Mouse (Mus musculus): ENCODE data around the gene Pagr1b. TPM values are rescaled to one million over a fixed set of nuclear protein-coding genes. Genes with fewer than 3 reads are reported as not detected.
A peak's percentile ranks its signal among the peaks of the same experiment; 100 is the strongest.

Gene Pagr1b
- polyA plus RNA-seq, 1 experiment from 2014 or later, result 0.37 TPM

DNA sequence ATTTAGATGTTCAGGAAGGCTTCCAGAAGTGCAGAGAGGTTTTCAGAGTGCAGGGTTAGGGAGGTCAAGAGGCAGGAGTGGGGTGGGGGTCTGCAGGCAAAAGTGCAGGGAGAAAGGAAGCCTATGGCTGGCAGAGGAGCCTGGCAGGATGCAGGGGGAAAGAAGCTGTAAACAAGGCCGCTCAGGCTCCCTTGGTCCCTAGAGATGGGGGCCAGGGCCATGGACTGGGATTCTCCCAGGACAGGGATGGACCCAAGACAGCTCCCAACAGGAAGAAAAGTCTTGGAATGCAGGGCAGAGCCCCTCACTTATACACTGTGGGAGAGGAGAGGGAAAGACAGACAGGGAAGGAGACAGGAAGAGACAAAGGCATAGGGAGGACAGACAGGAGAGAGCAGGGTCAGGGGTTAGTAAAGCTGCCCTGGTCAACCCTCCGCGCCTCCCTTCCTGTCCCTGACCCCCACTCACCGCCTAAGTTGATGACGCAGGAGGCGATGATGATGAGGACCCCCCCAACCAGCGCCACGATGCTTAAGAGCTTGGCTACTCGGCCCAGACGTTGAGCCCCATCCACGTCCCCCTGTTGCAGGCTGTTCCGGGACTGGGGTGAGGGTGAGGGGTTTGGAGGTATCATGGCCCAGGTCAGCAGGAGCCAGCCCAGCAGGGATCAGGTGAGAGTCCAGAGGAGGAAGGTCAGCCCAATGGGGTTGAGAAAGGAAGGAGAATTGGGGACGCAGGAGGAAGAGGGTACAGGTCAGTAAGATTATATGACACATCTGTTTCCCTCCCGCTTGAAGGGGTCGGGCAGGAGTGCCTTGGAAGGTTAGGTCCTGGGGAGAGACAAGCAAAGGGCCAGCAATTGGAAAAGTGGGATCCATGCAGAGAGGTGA is 2.4 kb upstream of the Pagr1b start:
- H3K9me3 ChIP-seq, result no peaks in the 10 kb centered on the region
- ATAC-seq (ENCODE audit: insufficient number of reproducible peaks, insufficient read depth, low FRiP score, low TSS enrichment), result no peak
- 64% methylated on average over 15 of the region's 15 CpGs for WGBS
- peak overlapping the region; percentile 50 for H3K4me3 ChIP-seq
- peaks cover 42% of the 10 kb centered on the region for H3K36me3 ChIP-seq
- H3K9ac ChIP-seq, result peak overlapping the region; percentile 69; the same call in 1 of the 2 replicates
- H3K27me3 ChIP-seq, result no peaks in the 10 kb centered on the region
- H3K4me1 ChIP-seq, result peaks cover 84% of the 10 kb centered on the region
- H3K4me2 ChIP-seq (replicated peaks), result peak overlapping the region; percentile 97
- peak overlapping the region; percentile 90; the same call in 1 of the 2 replicates for H3K27ac ChIP-seq

- Histone ChIP-seq H3K4me3 (no peak overlapping the region), H3K9ac (peak overlapping the region; percentile 69; the same call in 1 of the 2 replicates), H3K9me3 (no peaks in the 10 kb centered on the region), H3K4me2 (replicated peaks) (peak overlapping the region; percentile 97), H3K27ac (peak overlapping the region; percentile 93), H3K4me1 (peaks cover 77% of the 10 kb centered on the region), H3K36me3 (peaks cover 41% of the 10 kb centered on the region), H3K27me3 (no peaks in the 10 kb centered on the region)
- WGBS, result 63% methylated on average over 6 of the region's 6 CpGs
- ATAC-seq (ENCODE audit: insufficient number of reproducible peaks, insufficient read depth, low FRiP score, low TSS enrichment), result no peak
These were observed 1.7 kb upstream of the Pagr1b start for GRCm38 (mm10) chr7:127017950-127018345.

GRCm38 (mm10) chr7:127016971-127017949 is 976 bp upstream of the Pagr1b start, which contains the start of gene Pagr1a:
Gene Pagr1a, minus strand, starts transcription at chr7:127017352.
- H3K9me3 ChIP-seq, result no peaks in the 10 kb centered on the region
- ATAC-seq (ENCODE audit: insufficient number of reproducible peaks, insufficient read depth, low FRiP score, low TSS enrichment), result peak; percentile 79

GRCm38 (mm10) chr7:127016486-127016938 is 228 bp upstream of the Pagr1b start:
- Histone ChIP-seq H3K9me3 (no peaks in the 10 kb centered on the region), H3K4me3 (peak overlapping the region; percentile 55), H3K9ac (peak overlapping the region; percentile 82), H3K4me2 (replicated peaks) (peak overlapping the region; percentile 97), H3K36me3 (peaks cover 36% of the 10 kb centered on the region), H3K27me3 (no peaks in the 10 kb centered on the region), H3K27ac (peak overlapping the region; percentile 93), H3K4me1 (peaks cover 62% of the 10 kb centered on the region)
- peak; percentile 22; the same call in 1 of the 2 replicates for ATAC-seq (ENCODE audit: insufficient number of reproducible peaks, insufficient read depth, low FRiP score, low TSS enrichment)
- WGBS, result under 1% methylated on average over 22 of the region's 22 CpGs

More at GRCm38 (mm10) chr7:127016971-127017949, 976 bp upstream of the Pagr1b start, which contains the start of gene Pagr1a:
- H3K27me3 ChIP-seq, result no peaks in the 10 kb centered on the region
- H3K36me3 ChIP-seq, result peaks cover 38% of the 10 kb centered on the region
- H3K27ac ChIP-seq, result peak within 1 kb of the TSS; percentile 93
- H3K4me2 ChIP-seq (replicated peaks), result peak within 1 kb of the TSS; percentile 97
- peaks cover 70% of the 10 kb centered on the region for H3K4me1 ChIP-seq
- WGBS, result 4% methylated on average over 39 of the region's 39 CpGs
- H3K4me3 ChIP-seq, result peak within 1 kb of the TSS; percentile 55
- H3K9ac ChIP-seq, result peak within 1 kb of the TSS; percentile 82

DNA sequence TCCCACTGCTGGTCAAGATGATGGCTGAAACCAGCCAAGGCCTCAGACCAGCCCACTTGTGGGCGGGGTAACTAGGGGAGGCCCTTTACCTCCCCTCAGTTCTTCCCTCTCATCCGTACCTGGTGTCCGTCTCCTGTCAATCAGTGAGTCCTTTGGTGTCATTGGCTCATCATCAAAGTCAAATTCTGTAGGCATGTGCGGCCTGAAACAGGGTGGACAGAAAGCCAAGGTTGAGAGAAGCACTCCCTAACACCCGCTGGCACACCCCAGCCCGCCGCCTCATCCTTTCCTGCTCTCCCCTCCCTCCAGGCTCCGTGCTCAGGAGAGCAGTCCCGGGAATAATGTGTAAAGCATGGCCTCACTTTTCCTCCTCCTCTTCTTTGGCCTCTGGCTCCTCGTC is 203 bp downstream of the Pagr1b start:
- Histone ChIP-seq H3K27me3 (no peaks in the 10 kb centered on the region), H3K4me1 (peaks cover 58% of the 10 kb centered on the region), H3K27ac (peak overlapping the region; percentile 93), H3K36me3 (peaks cover 36% of the 10 kb centered on the region), H3K4me3 (peak overlapping the region; percentile 55), H3K9ac (peak overlapping the region; percentile 82), H3K4me2 (replicated peaks) (peak overlapping the region; percentile 97), H3K9me3 (no peaks in the 10 kb centered on the region)
- 1% methylated on average over 10 of the region's 10 CpGs for WGBS
- no peak for ATAC-seq (ENCODE audit: insufficient number of reproducible peaks, insufficient read depth, low FRiP score, low TSS enrichment)

- ATAC-seq (ENCODE audit: insufficient number of reproducible peaks, insufficient read depth, low FRiP score, low TSS enrichment), result no peak
- Histone ChIP-seq H3K9me3 (no peaks in the 10 kb centered on the region), H3K27ac (no peak overlapping the region; the same call in 1 of the 2 replicates), H3K9ac (no peak overlapping the region), H3K27me3 (no peaks in the 10 kb centered on the region), H3K4me1 (peaks cover 49% of the 10 kb centered on the region), H3K4me3 (no peak overlapping the region), H3K36me3 (peaks cover 36% of the 10 kb centered on the region), H3K4me2 (replicated peaks) (peak overlapping the region; percentile 97)
- 93% methylated on average over 12 of the region's 12 CpGs for WGBS
These were observed 1.3 kb downstream of the Pagr1b start for GRCm38 (mm10) chr7:127014993-127015392.

- peaks cover 36% of the 10 kb centered on the region for H3K36me3 ChIP-seq
These were observed 2.0 kb downstream of the Pagr1b start, which contains the start of gene Mvp for GRCm38 (mm10) chr7:127014320-127014719. Gene Mvp, minus strand, starts transcription at chr7:127014621.

GRCm38 (mm10) chr7:127013385-127013784 is 2.9 kb downstream of the Pagr1b start:
- no peak overlapping the region for H3K9ac ChIP-seq
- no peak overlapping the region for H3K4me3 ChIP-seq
- ATAC-seq (ENCODE audit: insufficient number of reproducible peaks, insufficient read depth, low FRiP score, low TSS enrichment), result no peak
- H3K36me3 ChIP-seq, result peaks cover 36% of the 10 kb centered on the region
- 94% methylated on average over 6 of the region's 6 CpGs for WGBS
- H3K27ac ChIP-seq, result no peak overlapping the region
- no peaks in the 10 kb centered on the region for H3K27me3 ChIP-seq
- H3K4me1 ChIP-seq, result peaks cover 35% of the 10 kb centered on the region
- no peaks in the 10 kb centered on the region for H3K9me3 ChIP-seq
- H3K4me2 ChIP-seq (replicated peaks), result no peak overlapping the region

More at GRCm38 (mm10) chr7:127014320-127014719, 2.0 kb downstream of the Pagr1b start, which contains the start of gene Mvp:
- H3K4me3 ChIP-seq, result peak within 1 kb of the TSS; percentile 55
- H3K4me2 ChIP-seq (replicated peaks), result peak within 1 kb of the TSS; percentile 97
- H3K27ac ChIP-seq, result peak within 1 kb of the TSS; percentile 93; the same call in 1 of the 2 replicates
- 40% methylated on average over 11 of the region's 11 CpGs for WGBS
- H3K4me1 ChIP-seq, result peaks cover 42% of the 10 kb centered on the region
- ATAC-seq (ENCODE audit: insufficient number of reproducible peaks, insufficient read depth, low FRiP score, low TSS enrichment), result no peak
- H3K9ac ChIP-seq, result peak within 1 kb of the TSS; percentile 82; the same call in 1 of the 2 replicates
- no peaks in the 10 kb centered on the region for H3K27me3 ChIP-seq
- no peaks in the 10 kb centered on the region for H3K9me3 ChIP-seq

- H3K36me3 ChIP-seq, result peaks cover 36% of the 10 kb centered on the region
These were observed 3.4 kb downstream of the Pagr1b start for GRCm38 (mm10) chr7:127012845-127013244.

DNA sequence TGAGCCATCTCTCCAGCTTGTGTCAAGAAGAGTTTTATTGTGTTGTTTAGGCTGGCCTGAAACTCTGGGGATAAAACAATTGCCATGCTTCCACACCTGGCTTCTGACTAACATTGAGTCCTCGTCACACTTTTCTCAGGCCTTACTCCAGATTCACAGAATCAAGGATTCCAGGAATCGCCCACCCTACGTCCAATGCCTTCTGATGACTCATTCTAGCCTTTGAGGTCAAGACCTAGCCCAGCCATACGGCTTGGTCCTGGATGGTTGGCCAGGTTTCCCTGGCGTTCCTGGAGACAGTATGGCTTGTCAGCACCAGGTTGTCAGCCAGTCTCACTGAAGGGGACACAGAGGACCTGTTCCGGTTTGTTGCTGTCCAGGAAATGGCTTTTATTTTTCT is 3.9 kb downstream of the Pagr1b start:
- H3K4me3 ChIP-seq, result no peak overlapping the region
- H3K27me3 ChIP-seq, result no peaks in the 10 kb centered on the region
- no peak overlapping the region for H3K9ac ChIP-seq
- H3K9me3 ChIP-seq, result no peaks in the 10 kb centered on the region
- no peak overlapping the region for H3K4me2 ChIP-seq (replicated peaks)
- WGBS, result 87% methylated on average over 6 of the region's 6 CpGs
- H3K27ac ChIP-seq, result no peak overlapping the region
- peaks cover 26% of the 10 kb centered on the region for H3K4me1 ChIP-seq
- peaks cover 36% of the 10 kb centered on the region for H3K36me3 ChIP-seq
- ATAC-seq (ENCODE audit: insufficient number of reproducible peaks, insufficient read depth, low FRiP score, low TSS enrichment), result no peak

More at GRCm38 (mm10) chr7:127012845-127013244, 3.4 kb downstream of the Pagr1b start:
- Histone ChIP-seq H3K4me1 (peaks cover 30% of the 10 kb centered on the region), H3K4me3 (no peak overlapping the region), H3K9me3 (no peaks in the 10 kb centered on the region), H3K27me3 (no peaks in the 10 kb centered on the region), H3K9ac (no peak overlapping the region), H3K4me2 (replicated peaks) (no peak overlapping the region), H3K27ac (no peak overlapping the region)
- no peak for ATAC-seq (ENCODE audit: insufficient number of reproducible peaks, insufficient read depth, low FRiP score, low TSS enrichment)
- 97% methylated on average over 10 of the region's 10 CpGs for WGBS

DNA sequence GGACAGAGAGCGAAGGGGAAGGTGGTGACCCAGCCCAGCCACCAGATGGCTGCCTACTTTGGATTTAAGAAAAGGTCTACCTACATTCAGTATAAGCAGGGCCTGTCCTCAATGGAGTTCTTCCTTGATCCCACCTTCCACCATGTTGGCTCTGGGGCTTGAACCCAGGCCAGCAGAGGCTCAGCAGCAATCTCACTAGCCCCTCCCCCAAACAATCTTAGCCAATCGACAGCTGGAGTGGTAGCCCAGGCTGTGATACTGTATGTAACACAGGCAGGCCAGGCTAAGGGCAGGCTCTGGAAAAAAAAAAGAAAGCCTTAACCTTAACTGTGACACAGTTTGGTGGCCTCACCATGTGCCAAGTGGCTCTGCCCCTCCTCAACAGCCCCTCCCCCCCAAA is 4.6 kb downstream of the Pagr1b start:
- no peak overlapping the region for H3K9ac ChIP-seq
- no peak for ATAC-seq (ENCODE audit: insufficient number of reproducible peaks, insufficient read depth, low FRiP score, low TSS enrichment)
- H3K36me3 ChIP-seq, result peaks cover 36% of the 10 kb centered on the region
- H3K4me1 ChIP-seq, result peaks cover 26% of the 10 kb centered on the region
- no peaks in the 10 kb centered on the region for H3K9me3 ChIP-seq
- no peak overlapping the region for H3K4me3 ChIP-seq
- no peaks in the 10 kb centered on the region for H3K27me3 ChIP-seq
- 70% methylated on average over 2 of the region's 2 CpGs for WGBS
- no peak overlapping the region for H3K27ac ChIP-seq
- no peak overlapping the region for H3K4me2 ChIP-seq (replicated peaks)
